Mouse (Mus musculus) erythroid progenitor cell, adult 5-6 weeks (primary cell): ENCODE measurements around the gene Tmem74b. TPM values are rescaled to one million over a fixed set of nuclear protein-coding genes. Genes with fewer than 3 reads are reported as not detected.

Source experiments
- ATAC-seq: replicated peaks from 2 replicates; pipeline ENCODE4 v1.8.0; 2016; ENCODE audit warnings: moderate number of reproducible peaks, mild to moderate bottlenecking, moderate TSS enrichment, inconsistent platforms; ENCODE audit not compliant: poor library complexity, low FRiP score, severe bottlenecking
- total RNA-seq, 2 experiments: library from RNA; stranded (forward) in 1 of 2; stranded (reverse) in 1 of 2; fragments of 150-400 nt in 1 of 2; fragments of 186-747, 209-891 nt in 1 of 2; gene quantifications; 2 replicates each; pipeline versions ENCODE4 v1.2.3 to v1.2.4; 2015 to 2017; ENCODE audit warnings: low replicate concordance in 2 of 2

Tmem74b gene
- total RNA-seq, 2 experiments from 2014 or later: not detected

- ATAC-seq: 0 out of 2 replicates have a peak, but pooled peaks have one; percentile 11
These were observed 37.7 kb downstream of the Tmem74b start for GRCm38 (mm10) chr2:151739505-151739904.

DNA sequence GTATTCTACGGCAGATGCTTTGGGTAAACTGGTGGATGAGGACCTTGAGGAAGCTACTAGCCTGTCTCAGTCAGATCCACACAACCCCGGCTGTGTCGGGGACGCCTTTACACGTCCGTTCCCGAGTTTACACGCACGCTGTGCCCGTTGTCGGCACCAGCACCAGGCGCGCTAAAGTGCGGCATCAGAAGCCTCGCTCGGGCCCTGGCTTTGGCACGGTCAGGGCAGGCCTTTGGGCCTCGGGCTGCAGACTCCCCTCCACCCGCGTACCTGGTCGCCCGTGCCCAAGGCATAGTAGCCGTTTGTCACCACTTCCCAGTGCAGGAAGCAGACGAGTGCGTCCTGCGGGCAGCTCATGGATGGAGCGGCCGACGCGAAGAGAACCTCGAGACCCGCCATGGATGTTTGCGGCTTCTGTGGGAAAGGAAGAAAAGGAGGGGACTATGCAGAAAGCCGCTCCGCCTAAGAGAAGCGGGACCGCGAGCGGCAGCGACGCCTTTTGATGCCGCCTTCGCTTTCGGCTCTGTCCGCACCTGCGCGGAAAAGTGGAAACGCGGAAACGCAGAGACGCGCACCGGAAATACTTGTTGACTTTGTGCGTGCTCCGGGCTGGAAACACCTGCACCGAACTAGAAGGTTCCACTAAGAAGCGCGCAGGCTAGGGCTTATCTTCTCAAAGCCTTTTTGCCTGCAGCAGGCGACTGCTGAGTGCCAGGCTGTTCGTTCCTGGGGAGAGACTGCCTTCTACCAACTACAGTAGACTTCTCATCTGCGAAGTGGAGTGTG lies 39.1 kb downstream of the Tmem74b start:
- ATAC-seq: peak; percentile 63

GRCm38 (mm10) chr2:151742084-151742483 lies 40.3 kb downstream of the Tmem74b start:
- ATAC-seq: peak; percentile 50

DNA sequence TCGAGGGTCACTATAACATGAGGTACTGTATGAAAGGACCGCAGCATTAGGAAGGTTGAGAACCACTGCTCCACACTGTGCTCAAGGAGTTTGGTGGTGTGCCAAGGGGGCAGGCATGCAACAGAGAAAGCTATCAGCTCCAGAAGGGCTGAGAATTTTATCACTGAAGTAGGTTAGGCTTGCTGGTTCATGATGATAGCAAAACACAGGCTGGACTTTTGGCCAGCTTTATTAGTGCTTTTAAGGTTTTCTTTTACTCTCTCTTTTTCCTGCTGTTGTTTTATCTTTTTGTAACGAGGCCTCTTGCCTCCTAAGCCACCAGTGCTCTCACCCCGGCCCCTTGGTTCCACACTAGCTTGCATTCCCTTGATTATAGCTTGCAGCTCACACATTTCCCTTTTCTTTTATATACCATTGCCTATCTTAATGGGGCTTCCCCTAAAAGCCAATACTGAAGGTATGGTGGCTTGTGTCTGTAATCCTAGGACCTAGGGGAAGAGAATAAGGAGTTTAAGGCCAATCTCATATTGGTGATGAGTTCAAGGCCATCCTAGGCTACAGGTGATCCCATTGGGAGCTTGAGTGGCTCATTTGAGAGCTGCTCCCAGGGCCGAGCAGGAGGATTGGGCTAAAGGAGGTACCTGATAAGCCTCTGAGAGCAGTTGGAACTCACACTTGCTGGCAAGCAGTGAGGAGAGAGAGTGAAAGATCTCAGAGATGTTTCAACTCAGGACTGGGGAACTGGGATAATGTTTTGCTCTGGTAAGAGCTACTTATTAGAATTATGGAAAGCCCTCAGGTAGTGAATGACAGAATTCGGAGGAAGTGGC lies 41.3 kb downstream of the Tmem74b start:
- ATAC-seq: peak; percentile 67

- ATAC-seq: no peak
These were observed 42.0 kb downstream of the Tmem74b start, which contains the start of gene Psmf1 for GRCm38 (mm10) chr2:151743845-151744244. Gene Psmf1, minus strand, starts transcription at chr2:151744186.

- ATAC-seq: peak; percentile 74
These were observed 46.3 kb downstream of the Tmem74b start for GRCm38 (mm10) chr2:151747847-151748705.

- ATAC-seq: no peak
These were observed 49.5 kb downstream of the Tmem74b start for GRCm38 (mm10) chr2:151751330-151751729.

DNA sequence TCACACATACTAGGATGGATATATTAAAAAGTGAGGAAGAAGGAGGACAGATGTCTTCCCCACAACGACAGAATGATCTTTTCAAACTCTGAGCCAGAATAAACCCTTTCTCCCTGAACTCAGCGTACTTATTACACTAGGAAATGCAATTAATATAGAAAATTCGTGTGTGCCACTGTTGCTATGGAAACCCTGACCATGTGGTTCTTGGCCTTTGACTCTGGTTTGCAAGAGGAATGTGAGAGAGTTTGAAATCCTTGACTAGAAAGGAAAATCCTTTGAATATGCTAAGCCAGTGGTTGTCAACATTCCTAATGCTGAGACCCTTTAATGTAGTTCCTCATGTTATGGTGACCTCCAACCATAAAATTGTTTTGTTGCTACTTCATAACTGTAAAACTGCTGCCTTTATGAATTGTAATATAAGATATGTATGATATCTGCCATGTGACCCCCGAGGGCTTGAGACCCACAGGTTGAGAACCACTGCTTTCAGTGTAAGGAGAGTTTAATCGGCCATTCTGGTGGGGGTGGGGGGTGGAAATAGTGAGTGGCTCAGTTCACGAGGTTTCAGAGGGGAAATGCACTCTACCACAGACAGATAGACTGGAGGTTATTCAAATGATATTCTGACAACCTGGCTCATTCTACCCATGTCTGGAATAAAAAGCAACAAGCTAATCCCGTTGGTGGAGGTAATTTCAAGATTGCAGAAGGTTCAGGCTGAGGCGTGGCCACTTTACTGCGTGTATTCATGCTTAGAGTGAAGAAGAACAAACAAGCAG lies 54.7 kb downstream of the Tmem74b start:
- ATAC-seq: no peak

DNA sequence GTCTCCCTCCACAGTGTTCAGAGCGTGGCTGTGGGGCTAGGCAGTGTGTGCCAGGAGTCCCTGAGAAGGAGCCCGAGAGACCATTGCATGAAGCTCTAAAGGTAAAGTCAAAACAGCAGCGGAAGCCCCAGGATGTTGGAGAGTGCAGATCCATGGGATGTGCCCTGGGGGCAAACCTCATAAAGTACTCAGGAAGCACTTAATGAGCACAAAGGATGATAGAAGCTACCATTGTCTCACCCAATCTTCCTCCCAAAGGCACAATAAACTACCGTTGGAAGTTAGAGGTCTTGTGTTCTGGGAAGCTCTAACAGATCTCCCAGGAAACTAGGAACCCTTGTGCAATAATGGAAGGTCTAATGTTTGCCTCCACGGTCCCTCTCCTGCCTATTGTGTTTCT lies 55.6 kb downstream of the Tmem74b start:
- ATAC-seq: no peak

DNA sequence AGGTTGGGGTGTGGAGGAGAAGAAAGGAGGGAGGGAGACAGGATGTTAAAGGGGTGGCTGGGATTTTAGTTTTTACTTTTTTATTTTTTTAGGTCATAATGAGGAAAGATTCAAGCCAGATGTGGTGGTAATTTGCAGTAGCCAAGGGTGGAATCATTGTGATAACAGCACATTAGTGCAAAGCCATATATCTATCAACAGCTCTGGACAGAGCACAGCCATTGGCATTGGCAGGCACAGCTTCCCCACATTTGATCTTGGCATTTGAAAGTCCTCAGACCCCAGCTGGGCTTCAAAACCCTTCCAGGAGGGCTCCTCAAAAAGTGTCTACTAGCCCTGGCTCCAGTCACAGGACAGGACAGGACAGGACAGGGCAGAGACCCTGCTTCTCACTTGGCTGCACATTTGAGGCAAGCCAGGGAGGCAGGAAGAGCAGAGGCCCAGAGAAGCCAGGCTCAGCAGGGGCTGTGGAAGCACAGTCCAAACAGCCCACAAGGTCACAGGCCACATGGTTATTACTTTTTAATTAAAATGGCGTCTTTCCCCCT lies 57.1 kb downstream of the Tmem74b start:
- no peak for ATAC-seq

Other genes starting within 250 kb of the Tmem74b start
- gene 4921509C19Rik, start 225.9 kb upstream of the Tmem74b start, total RNA-seq (2015; ENCODE audit: low replicate concordance): not detected in 2 replicates
- not detected in 2 replicates for gene 4921509C19Rik, start 225.9 kb upstream of the Tmem74b start, total RNA-seq (2017; ENCODE audit: low replicate concordance)
- 18.4 and 37.3 TPM in 2 replicates for gene Nsfl1c, start 207.8 kb upstream of the Tmem74b start, total RNA-seq (2015; ENCODE audit: low replicate concordance)
- gene Nsfl1c, start 207.8 kb upstream of the Tmem74b start, total RNA-seq (2017; ENCODE audit: low replicate concordance): 20.4 and 25.6 TPM in 2 replicates
- 6.3 and 15.9 TPM in 2 replicates for gene Fkbp1a, start 159.5 kb upstream of the Tmem74b start, total RNA-seq (2015; ENCODE audit: low replicate concordance)
- 1.7 and 2.1 TPM in 2 replicates for gene Fkbp1a, start 159.5 kb upstream of the Tmem74b start, total RNA-seq (2017; ENCODE audit: low replicate concordance)
- gene Sdcbp2, start 129.4 kb upstream of the Tmem74b start, total RNA-seq (2015; ENCODE audit: low replicate concordance): not detected in 2 replicates
- not detected in 2 replicates for gene Sdcbp2, start 129.4 kb upstream of the Tmem74b start, total RNA-seq (2017; ENCODE audit: low replicate concordance)
- not detected in 2 replicates for gene Snph, start 69.4 kb upstream of the Tmem74b start, total RNA-seq (2015; ENCODE audit: low replicate concordance)
- not detected in 2 replicates for gene Snph, start 69.4 kb upstream of the Tmem74b start, total RNA-seq (2017; ENCODE audit: low replicate concordance)
- gene Rad21l, start 33.5 kb upstream of the Tmem74b start, total RNA-seq (2015; ENCODE audit: low replicate concordance): not detected in 2 replicates
- gene Rad21l, start 33.5 kb upstream of the Tmem74b start, total RNA-seq (2017; ENCODE audit: low replicate concordance): not detected in 2 replicates
- gene Psmf1, start 42.2 kb downstream of the Tmem74b start, total RNA-seq (2015; ENCODE audit: low replicate concordance): 120 and 127 TPM in 2 replicates
- gene Psmf1, start 42.2 kb downstream of the Tmem74b start, total RNA-seq (2017; ENCODE audit: low replicate concordance): 56.4 and 88.9 TPM in 2 replicates
- gene Rspo4, start 140.9 kb downstream of the Tmem74b start, total RNA-seq (2015; ENCODE audit: low replicate concordance): not detected in 2 replicates
- not detected in 2 replicates for gene Rspo4, start 140.9 kb downstream of the Tmem74b start, total RNA-seq (2017; ENCODE audit: low replicate concordance)
- not detected in 2 replicates for gene Angpt4, start 209.2 kb downstream of the Tmem74b start, total RNA-seq (2015; ENCODE audit: low replicate concordance)
- not detected in 2 replicates for gene Angpt4, start 209.2 kb downstream of the Tmem74b start, total RNA-seq (2017; ENCODE audit: low replicate concordance)